Mouse (Mus musculus): ENCODE measurements at regions not wholly inside any gene's neighbourhood (a gene's known extent, or its start where the extent isn't known, plus 50 kb on each side); places are given as distances from the start of the nearest gene placed in this dataset.
"Not testable (repeated sequence)": the region's sequence is repeated elsewhere in the genome, so short reads cannot be mapped to it uniquely, and the experiment has no call there.

GRCm38 (mm10) chr14:76964046-76964445 lies 72.5 kb upstream of the Ccdc122 start:
- no peak for DNase-seq (ENCODE audit: low spot score in 2 of 2)

- DNase-seq (ENCODE audit: low spot score in 2 of 2), result no peak
Measured at GRCm38 (mm10) chr14:76958875-76959274, 77.7 kb upstream of the Ccdc122 start.

GRCm38 (mm10) chr14:76957136-76957535 lies 79.4 kb upstream of the Ccdc122 start:
- no peak for DNase-seq (ENCODE audit: low spot score in 2 of 2)

GRCm38 (mm10) chr14:76953171-76953570 lies 83.4 kb upstream of the Ccdc122 start:
- DNase-seq (ENCODE audit: low spot score in 2 of 2), result no peak

- peak in 1 of 2 experiments; percentile 8 for DNase-seq (ENCODE audit: low spot score in 2 of 2)
Measured at GRCm38 (mm10) chr14:76951450-76951849, 85.1 kb upstream of the Ccdc122 start.

- DNase-seq (ENCODE audit: low spot score in 2 of 2), result peak; percentile 14 to 46
Measured at GRCm38 (mm10) chr14:76949388-76949787, 87.2 kb upstream of the Ccdc122 start.

GRCm38 (mm10) chr14:76948948-76949347 lies 87.6 kb upstream of the Ccdc122 start:
- peak in 1 of 2 experiments; percentile 64 for DNase-seq (ENCODE audit: low spot score in 2 of 2)

- DNase-seq (ENCODE audit: low spot score in 2 of 2), result no peak
Measured at GRCm38 (mm10) chr14:76948481-76948880, 88.1 kb upstream of the Ccdc122 start.

GRCm38 (mm10) chr14:76947148-76947547 lies 89.4 kb upstream of the Ccdc122 start:
- peak; percentile 9 to 10 for DNase-seq (ENCODE audit: low spot score in 2 of 2)

GRCm38 (mm10) chr14:76945626-76946025 lies 90.9 kb upstream of the Ccdc122 start:
- DNase-seq (ENCODE audit: low spot score in 2 of 2), result no peak

GRCm38 (mm10) chr14:76941474-76942212 lies 94.9 kb upstream of the Ccdc122 start:
- no peak for DNase-seq (ENCODE audit: low spot score in 2 of 2)

- DNase-seq (ENCODE audit: low spot score in 2 of 2), result no peak
Measured at GRCm38 (mm10) chr14:76940507-76940906, 96.1 kb upstream of the Ccdc122 start.

GRCm38 (mm10) chr14:76936671-76937070 lies 99.9 kb upstream of the Ccdc122 start:
- DNase-seq (ENCODE audit: low spot score in 2 of 2), result no peak

- not testable (repeated sequence) for DNase-seq (ENCODE audit: low spot score in 2 of 2)
Measured at GRCm38 (mm10) chr14:76936051-76936450, 100.5 kb upstream of the Ccdc122 start.

GRCm38 (mm10) chr14:76935453-76935852 lies 101.1 kb upstream of the Ccdc122 start:
- no peak for DNase-seq (ENCODE audit: low spot score in 2 of 2)

- no peak for DNase-seq (ENCODE audit: low spot score in 2 of 2)
Measured at GRCm38 (mm10) chr14:76932890-76933289, 103.7 kb upstream of the Ccdc122 start.

GRCm38 (mm10) chr14:76931398-76931797 lies 105.2 kb upstream of the Ccdc122 start:
- DNase-seq (ENCODE audit: low spot score in 2 of 2), result no peak

- DNase-seq (ENCODE audit: low spot score in 2 of 2), result no peak
Measured at GRCm38 (mm10) chr14:76929562-76929961, 107.0 kb upstream of the Ccdc122 start.

GRCm38 (mm10) chr14:76928706-76929105 lies 107.9 kb upstream of the Ccdc122 start:
- no peak for DNase-seq (ENCODE audit: low spot score in 2 of 2)

- DNase-seq (ENCODE audit: low spot score in 2 of 2), result no peak
Measured at GRCm38 (mm10) chr14:76927245-76927806, 109.2 kb upstream of the Ccdc122 start.

- DNase-seq (ENCODE audit: low spot score in 2 of 2), result no peak
Measured at GRCm38 (mm10) chr14:76926416-76926815, 110.2 kb upstream of the Ccdc122 start.

- DNase-seq (ENCODE audit: low spot score in 2 of 2), result no peak
Measured at GRCm38 (mm10) chr14:76922399-76922939, 114.1 kb upstream of the Ccdc122 start.

- DNase-seq (ENCODE audit: low spot score in 2 of 2), result no peak
Measured at GRCm38 (mm10) chr14:76918091-76918490, 118.5 kb upstream of the Ccdc122 start.

Measured in urinary bladder, adult 18-20 months (tissue).